Mouse (Mus musculus) CH12.LX (cell line): ENCODE results near the gene Zfp882. TPM values are rescaled to one million over a fixed set of nuclear protein-coding genes. Genes with fewer than 3 reads are reported as not detected.

Experiments
- DNase-seq: peaks from one replicate; pipeline ENCODE4 v3.0.0-alpha.2; 2013; ENCODE audit errors: extremely low read depth
- H3K27ac ChIP-seq: 2 replicates; pipeline ENCODE4 v1.5.1; 2012; ENCODE audit warnings: low read depth, mild to moderate bottlenecking, control low read depth, moderate library complexity; ENCODE audit not compliant: insufficient read depth
- H3K27me3 ChIP-seq: replicated peaks from 2 replicates; pipeline ENCODE3; 2012; ENCODE audit warnings: inconsistent platforms
- H3K36me3 ChIP-seq, 2 experiments: replicated peaks in 1 of 2; 2 replicates each; pipeline versions ENCODE3 to v1.6.1; 2012; ENCODE audit warnings: inconsistent platforms in 1 of 2, low read length in 1 of 2, mild to moderate bottlenecking in 1 of 2, mixed read lengths in 1 of 2, moderate library complexity in 1 of 2; ENCODE audit not compliant: control insufficient read depth in 1 of 2, insufficient read depth in 1 of 2
- H3K4me1 ChIP-seq, 2 experiments: 2 replicates each; pipeline ENCODE4 v1.6.1; 2012; ENCODE audit warnings: inconsistent platforms in 1 of 2, moderate library complexity in 1 of 2; ENCODE audit not compliant: insufficient read depth in 2 of 2, control insufficient read depth in 1 of 2
- H3K4me2 ChIP-seq: 2 replicates; pipeline ENCODE4 v1.6.1; 2012; ENCODE audit warnings: low read depth, mild to moderate bottlenecking, control low read depth; ENCODE audit not compliant: poor library complexity, insufficient read depth, severe bottlenecking
- H3K4me3 ChIP-seq, 3 experiments: fragments of 150-350 bp in 1 of 3; sonication (generic) in 1 of 3; replicated peaks in 1 of 3; 2 replicates each; pipeline versions ENCODE3 to v1.5.1; 2011 to 2012; ENCODE audit warnings: low read depth in 2 of 3, low read length in 2 of 3, mild to moderate bottlenecking in 2 of 3, moderate library complexity in 2 of 3, control low read depth in 1 of 3, improper control_type of control experiment in 1 of 3, inconsistent platforms in 1 of 3, mixed read lengths in 1 of 3; ENCODE audit not compliant: poor library complexity in 1 of 3
- H3K79me2 ChIP-seq: replicated peaks from 2 replicates; pipeline ENCODE4 v1.6.1; 2012; ENCODE audit warnings: mild to moderate bottlenecking, moderate library complexity; ENCODE audit not compliant: control insufficient read depth, poor library complexity, insufficient read depth, severe bottlenecking; ENCODE audit errors: extremely low read depth
- H3K9ac ChIP-seq: 2 replicates; pipeline ENCODE4 v1.6.1; 2012; ENCODE audit warnings: low read depth, mild to moderate bottlenecking, control low read depth, moderate library complexity; ENCODE audit not compliant: insufficient read depth
- H3K9me3 ChIP-seq: replicated peaks from 2 replicates; pipeline ENCODE3; 2012; ENCODE audit warnings: low read length, inconsistent platforms, mixed read lengths
- CHD1 ChIP-seq: IDR thresholded peaks from 2 replicates; pipeline ENCODE4 v1.6.1; 2012; ENCODE audit warnings: low read depth, low read length, improper control_type of control experiment, inconsistent platforms
- CHD2 ChIP-seq: IDR thresholded peaks from 2 replicates; pipeline ENCODE4 v1.6.1; 2011; ENCODE audit warnings: low read length, improper control_type of control experiment
- CTCF ChIP-seq, 2 experiments: IDR thresholded peaks in 1 of 2; conservative IDR thresholded peaks in 1 of 2; 2 replicates each; pipeline ENCODE4 v1.5.1; 2011 to 2012; ENCODE audit warnings: low read depth in 2 of 2, low read length in 2 of 2, improper control_type of control experiment in 1 of 2, inconsistent platforms in 1 of 2, mild to moderate bottlenecking in 1 of 2, moderate library complexity in 1 of 2
- E2F4 ChIP-seq: IDR thresholded peaks from 2 replicates; pipeline ENCODE4 v1.6.1; 2011; ENCODE audit warnings: low read depth, low read length, improper control_type of control experiment; ENCODE audit not compliant: insufficient replicate concordance
- ELF1 ChIP-seq: IDR thresholded peaks from 2 replicates; pipeline ENCODE4 v1.6.1; 2014; ENCODE audit warnings: low read depth, mild to moderate bottlenecking, inconsistent platforms, low read length, improper control_type of control experiment
- ETS1 ChIP-seq: conservative IDR thresholded peaks from 2 replicates; pipeline ENCODE4 v1.6.1; 2012; ENCODE audit warnings: low read depth, mild to moderate bottlenecking, inconsistent platforms, low read length, improper control_type of control experiment, moderate library complexity
- HCFC1 ChIP-seq: IDR thresholded peaks from 2 replicates; pipeline ENCODE4 v1.6.1; 2012; ENCODE audit warnings: low read depth, mild to moderate bottlenecking, inconsistent platforms, low read length, improper control_type of control experiment
- IRF4 ChIP-seq: IDR thresholded peaks from 2 replicates; pipeline ENCODE4 v1.6.1; 2014; ENCODE audit warnings: low read depth, mild to moderate bottlenecking, inconsistent platforms, low read length, improper control_type of control experiment
- JUN ChIP-seq: IDR thresholded peaks from 2 replicates; pipeline ENCODE4 v1.6.1; 2011; ENCODE audit warnings: low read depth, mild to moderate bottlenecking, low read length, improper control_type of control experiment, moderate library complexity; ENCODE audit not compliant: insufficient read depth
- JUND ChIP-seq: conservative IDR thresholded peaks from 2 replicates; pipeline ENCODE4 v1.6.1; 2011; ENCODE audit warnings: low read depth, low read length, improper control_type of control experiment
- KAT2A ChIP-seq: IDR thresholded peaks from 2 replicates; pipeline ENCODE4 v1.6.1; 2012; ENCODE audit warnings: low read length, improper control_type of control experiment, inconsistent platforms; ENCODE audit not compliant: insufficient replicate concordance
- MAFK ChIP-seq: IDR thresholded peaks from 2 replicates; pipeline ENCODE4 v1.6.1; 2011; ENCODE audit warnings: low read length, improper control_type of control experiment; ENCODE audit not compliant: insufficient replicate concordance
- MAX ChIP-seq: IDR thresholded peaks from 2 replicates; pipeline ENCODE4 v1.6.1; 2011; ENCODE audit warnings: low read length, improper control_type of control experiment
- MAZ ChIP-seq: IDR thresholded peaks from 2 replicates; pipeline ENCODE4 v1.6.1; 2012; ENCODE audit warnings: low read depth, mild to moderate bottlenecking, inconsistent platforms, low read length, improper control_type of control experiment, moderate library complexity
- MEF2A ChIP-seq: IDR thresholded peaks from 2 replicates; pipeline ENCODE4 v1.6.1; 2014; ENCODE audit warnings: low read depth, mild to moderate bottlenecking, inconsistent platforms, low read length, improper control_type of control experiment, borderline replicate concordance
- MXI1 ChIP-seq: IDR thresholded peaks from 2 replicates; pipeline ENCODE4 v1.6.1; 2011; ENCODE audit warnings: mild to moderate bottlenecking, low read depth, low read length, improper control_type of control experiment
- NELFE ChIP-seq: IDR thresholded peaks from 2 replicates; pipeline ENCODE4 v1.6.1; 2011; ENCODE audit warnings: low read depth, low read length, improper control_type of control experiment
- NRF1 ChIP-seq: IDR thresholded peaks from 2 replicates; pipeline ENCODE4 v1.6.1; 2014; ENCODE audit warnings: low read depth, mild to moderate bottlenecking, inconsistent platforms, low read length, improper control_type of control experiment, moderate library complexity
- PAX5 ChIP-seq: IDR thresholded peaks from 2 replicates; pipeline ENCODE4 v1.6.1; 2012; ENCODE audit warnings: low read length, inconsistent platforms, mixed read lengths
- POLR2A ChIP-seq: IDR thresholded peaks from 2 replicates; pipeline ENCODE4 v1.6.1; 2011; ENCODE audit warnings: low read depth, mild to moderate bottlenecking, improper control_type of control experiment, low read length
- POLR2AphosphoS2 ChIP-seq: IDR thresholded peaks from 2 replicates; pipeline ENCODE4 v1.6.1; 2011; ENCODE audit warnings: low read depth, low read length, improper control_type of control experiment
- RCOR1 ChIP-seq: conservative IDR thresholded peaks from 2 replicates; pipeline ENCODE4 v1.6.1; 2012; ENCODE audit warnings: low read depth, mild to moderate bottlenecking, inconsistent platforms, low read length, improper control_type of control experiment
- SIN3A ChIP-seq: IDR thresholded peaks from 2 replicates; pipeline ENCODE4 v1.6.1; 2012; ENCODE audit warnings: low read length, improper control_type of control experiment, inconsistent platforms
- SMC3 ChIP-seq: IDR thresholded peaks from 2 replicates; pipeline ENCODE4 v1.6.1; 2011; ENCODE audit warnings: low read depth, low read length, improper control_type of control experiment
- TBP ChIP-seq: conservative IDR thresholded peaks from 2 replicates; pipeline ENCODE4 v1.6.1; 2011; ENCODE audit warnings: low read depth, low read length, improper control_type of control experiment
- TCF12 ChIP-seq: IDR thresholded peaks from 2 replicates; pipeline ENCODE4 v1.6.1; 2014; ENCODE audit warnings: low read depth, mild to moderate bottlenecking, inconsistent platforms, low read length, improper control_type of control experiment
- UBTF ChIP-seq: IDR thresholded peaks from 2 replicates; pipeline ENCODE4 v1.6.1; 2012; ENCODE audit warnings: low read depth, mild to moderate bottlenecking, inconsistent platforms, low read length, improper control_type of control experiment, moderate library complexity
- USF1 ChIP-seq: IDR thresholded peaks from 2 replicates; pipeline ENCODE4 v1.6.1; 2014; ENCODE audit warnings: low read depth, mild to moderate bottlenecking, inconsistent platforms, low read length, improper control_type of control experiment
- ZC3H11A ChIP-seq: IDR thresholded peaks from 2 replicates; pipeline ENCODE4 v1.6.1; 2012; ENCODE audit warnings: low read depth, mild to moderate bottlenecking, inconsistent platforms, low read length, improper control_type of control experiment
- ZKSCAN1 ChIP-seq: IDR thresholded peaks from 2 replicates; pipeline ENCODE4 v1.6.1; 2012; ENCODE audit warnings: low read depth, inconsistent platforms, low read length, improper control_type of control experiment, borderline replicate concordance
- ZMIZ1 ChIP-seq: IDR thresholded peaks from 2 replicates; pipeline ENCODE4 v1.6.1; 2012; ENCODE audit warnings: low read depth, mild to moderate bottlenecking, inconsistent platforms, low read length, improper control_type of control experiment
- ZNF384 ChIP-seq: IDR thresholded peaks from 2 replicates; pipeline ENCODE4 v1.6.1; 2012; ENCODE audit warnings: low read depth, low read length, improper control_type of control experiment, inconsistent platforms
- dilution Hi-C: fragments of 300-500 bp; cut with MboI; formaldehyde crosslinking; loops from 2 replicates; pipeline ENCODE4 v1.14.3; 2020; ENCODE audit warnings: low sequenced_read_pairs; ENCODE audit not compliant: extremely low pct_unique_long_range_greater_than_20kb, extremely low pct_ligation_motif_present
- in situ Hi-C: fragments of 300-500 bp; cut with MboI; formaldehyde crosslinking; loops from 3 replicates; pipeline ENCODE4 v1.14.3; 2019; ENCODE audit warnings: low sequenced_read_pairs, low pct_ligation_motif_present, low pct_unique_long_range_greater_than_20kb, mixed read lengths
- polyA plus RNA-seq: library from polyadenylated mRNA; unstranded; fragments of >175 nt; gene quantifications from 2 replicates; pipeline ENCODE4 v1.2.1, GENCODE M21; 2012; ENCODE audit warnings: low read depth; ENCODE audit not compliant: insufficient read length
- total RNA-seq, 2 experiments: library from RNA; depleted of rRNA; stranded (reverse); fragments of 300-350 nt in 1 of 2; fragments of >200 nt in 1 of 2; gene quantifications; 2 replicates each; pipeline ENCODE4 v1.2.3; 2012 to 2014

Gene Zfp882
- total and polyA plus RNA-seq, 3 experiments = 2.6 to 5.2 (median 4.0) TPM

- TF ChIP-seq E2F4 = no peak
- no peak for TF ChIP-seq ZC3H11A
- TF ChIP-seq SMC3 = no peak
- TF ChIP-seq SIN3A = 0 out of 2 replicates have a peak, but pooled peaks have one; percentile 45
- TF ChIP-seq MXI1 = no peak
- no peak for TF ChIP-seq USF1
Measured at GRCm38 (mm10) chr8:71948624-71949023, 40.2 kb downstream of the Zfp882 start (continued).

- in situ Hi-C loops = no loop called here
- Histone ChIP-seq H3K36me3 (peaks cover 0 to 4% of the 10 kb centered on the region in 2 experiments), H3K27ac (no peak within 1 kb of the TSS)
Measured at GRCm38 (mm10) chr8:71950482-71951221, 42.2 kb downstream of the Zfp882 start, which contains the start of gene Zfp961. TSS of gene Zfp961 (plus strand) at chr8:71951038.

More at GRCm38 (mm10) chr8:71950482-71951221, 42.2 kb downstream of the Zfp882 start, which contains the start of gene Zfp961:
- H3K9ac ChIP-seq = peak within 1 kb of the TSS; percentile 90
- peak; percentile 99 for DNase-seq
- H3K4me3 ChIP-seq = peak within 1 kb of the TSS; percentile 70 to 93 (median 82)
- peak within 1 kb of the TSS; percentile 99 for H3K4me2 ChIP-seq
- no peak for TF ChIP-seq CHD1
- no peak for TF ChIP-seq RCOR1
- TF ChIP-seq PAX5 = no peak
- TF ChIP-seq SIN3A = peak; percentile 82
- TF ChIP-seq UBTF = 0 out of 2 replicates have a peak, but pooled peaks have one; percentile 69
- TF ChIP-seq IRF4 = no peak
- no peak for TF ChIP-seq ZNF384
- TF ChIP-seq ZC3H11A = no peak
- peak; percentile 82 for TF ChIP-seq NRF1
- TF ChIP-seq TBP = peak; percentile 65; the same call in 1 of the 2 replicates
- TF ChIP-seq POLR2A = peak; percentile 90
- TF ChIP-seq ZMIZ1 = peak; percentile 72
- TF ChIP-seq NELFE = peak; percentile 90
- TF ChIP-seq MAZ = 0 out of 2 replicates have a peak, but pooled peaks have one; percentile 26
- peak; percentile 72; the same call in 1 of the 2 replicates for TF ChIP-seq TCF12
- TF ChIP-seq KAT2A = peak; percentile 54; the same call in 1 of the 2 replicates
- no peak for TF ChIP-seq CTCF (conservative IDR thresholded peaks at IDR 0.05 in 1 of 2, IDR thresholded peaks at IDR 0.05 in 1 of 2; ENCODE audit: low read depth in 2 of 2, low read length in 2 of 2)
- peak; percentile 84 for TF ChIP-seq ELF1
- TF ChIP-seq CHD2 = peak; percentile 96
- peak; percentile 83 for TF ChIP-seq MXI1
- TF ChIP-seq USF1 = no peak
- peak; percentile 75 for TF ChIP-seq HCFC1
- TF ChIP-seq ZKSCAN1 = no peak
- TF ChIP-seq ETS1 = no peak
- TF ChIP-seq JUND = no peak
- TF ChIP-seq MAFK = no peak
- no peak for TF ChIP-seq JUN
- TF ChIP-seq MEF2A = 0 out of 2 replicates have a peak, but pooled peaks have one; percentile 6
- TF ChIP-seq MAX = peak; percentile 39; the same call in 1 of the 2 replicates
- TF ChIP-seq POLR2AphosphoS2 = peak; percentile 67; the same call in 1 of the 2 replicates
- TF ChIP-seq, all 38 proteins: peak for 17
- H3K4me1 ChIP-seq = peaks cover 0 to 50% of the 10 kb centered on the region in 2 experiments; a peak in 3 of 4 replicates
- peaks cover 18% of the 10 kb centered on the region for H3K79me2 ChIP-seq
- H3K27me3 ChIP-seq = no peaks in the 10 kb centered on the region
- H3K9me3 ChIP-seq = no peaks in the 10 kb centered on the region
- dilution Hi-C loops = no loop called here
